Mouse (Mus musculus) small intestine, adult 2 months (tissue): ENCODE results near the gene Hmox1.

Experiments
- CTCF ChIP-seq: fragments of 200-500 bp; IDR thresholded peaks from 2 replicates; pipeline ENCODE4 v1.5.1; 2012; ENCODE audit warnings: low read depth, mild to moderate bottlenecking, control low read depth, inconsistent platforms, low read length, moderate library complexity, mixed read lengths; ENCODE audit not compliant: insufficient replicate concordance, insufficient read length; ENCODE audit errors: extremely low read depth
- POLR2A ChIP-seq: fragments of 200-500 bp; IDR thresholded peaks from 2 replicates; pipeline ENCODE4 v1.6.1; 2012; ENCODE audit warnings: low read depth, mild to moderate bottlenecking, control low read depth, inconsistent platforms, low read length, moderate library complexity

DNA sequence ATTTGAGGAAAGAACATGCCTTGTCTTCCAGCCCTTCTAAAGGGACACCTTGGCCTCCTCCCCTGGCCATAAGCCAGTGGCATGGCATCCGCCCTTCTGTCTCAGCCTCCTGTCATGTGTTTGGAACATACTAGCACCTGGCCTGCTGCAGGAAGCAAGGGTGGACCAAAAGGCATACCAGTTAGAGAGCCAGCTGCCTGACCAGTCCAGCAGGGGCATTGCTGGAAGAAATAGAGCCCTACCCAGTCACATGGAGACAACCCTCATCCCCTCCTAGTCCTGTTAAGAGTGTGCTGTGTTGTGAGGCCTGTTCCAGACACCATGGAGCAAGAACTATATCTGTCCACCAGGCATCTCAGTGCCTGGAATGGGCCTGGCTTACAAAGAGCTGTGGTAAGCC, 47.1 kb upstream of the Hmox1 start:
- no peak for TF ChIP-seq CTCF
- no peak for TF ChIP-seq POLR2A
